Mouse (Mus musculus): ENCODE measurements at regions not wholly inside any gene's neighbourhood (a gene's known extent, or its start where the extent isn't known, plus 50 kb on each side); places are given as distances from the start of the nearest gene placed in this dataset.

GRCm38 (mm10) chr11:45454234-45454633 lies 397.6 kb upstream of the Clint1 start:
- no peak for DNase-seq

GRCm38 (mm10) chr11:45454933-45455332 lies 396.9 kb upstream of the Clint1 start:
- DNase-seq, result no peak

GRCm38 (mm10) chr11:45456724-45457123 lies 395.1 kb upstream of the Clint1 start:
- no peak for DNase-seq

- DNase-seq, result no peak
Measured at GRCm38 (mm10) chr11:45457597-45457996, 394.3 kb upstream of the Clint1 start.

GRCm38 (mm10) chr11:45460000-45460792 lies 391.7 kb upstream of the Clint1 start:
- no peak for DNase-seq

GRCm38 (mm10) chr11:45464501-45464900 lies 387.4 kb upstream of the Clint1 start:
- no peak for DNase-seq

- no peak for DNase-seq
Measured at GRCm38 (mm10) chr11:45466350-45466749, 385.5 kb upstream of the Clint1 start.

GRCm38 (mm10) chr11:45472171-45472570 lies 379.7 kb upstream of the Clint1 start:
- no peak for DNase-seq

- no peak for DNase-seq
Measured at GRCm38 (mm10) chr11:45476917-45477316, 374.9 kb upstream of the Clint1 start.

- no peak for DNase-seq
Measured at GRCm38 (mm10) chr11:45485950-45486349, 365.9 kb upstream of the Clint1 start.

- no peak for DNase-seq
Measured at GRCm38 (mm10) chr11:45491021-45491967, 360.6 kb upstream of the Clint1 start.

- no peak for DNase-seq
Measured at GRCm38 (mm10) chr11:45495246-45495645, 356.6 kb upstream of the Clint1 start.

GRCm38 (mm10) chr11:45508566-45508965 lies 343.3 kb upstream of the Clint1 start:
- no peak for DNase-seq

GRCm38 (mm10) chr11:45509278-45509677 lies 342.6 kb upstream of the Clint1 start:
- DNase-seq, result no peak

- DNase-seq, result no peak
Measured at GRCm38 (mm10) chr11:45514415-45515271, 337.2 kb upstream of the Clint1 start.

GRCm38 (mm10) chr11:45524720-45525119 lies 327.1 kb upstream of the Clint1 start:
- no peak for DNase-seq

- no peak for DNase-seq
Measured at GRCm38 (mm10) chr11:45531044-45531626, 320.7 kb upstream of the Clint1 start.

GRCm38 (mm10) chr11:45533402-45534056 lies 318.3 kb upstream of the Clint1 start:
- no peak for DNase-seq

- no peak for DNase-seq
Measured at GRCm38 (mm10) chr11:45535501-45536025, 316.3 kb upstream of the Clint1 start.

- no peak for DNase-seq
Measured at GRCm38 (mm10) chr11:45538011-45538410, 313.8 kb upstream of the Clint1 start.

GRCm38 (mm10) chr11:45539459-45539858 lies 312.4 kb upstream of the Clint1 start:
- peak; percentile 51 to 70 for DNase-seq

GRCm38 (mm10) chr11:45544531-45544930 lies 307.3 kb upstream of the Clint1 start:
- DNase-seq, result no peak

Measured in kidney, adult 8-10 months (tissue).